Comparison of ENCODE assay signal across 15 mouse cellular contexts in the genomic region with DNA sequence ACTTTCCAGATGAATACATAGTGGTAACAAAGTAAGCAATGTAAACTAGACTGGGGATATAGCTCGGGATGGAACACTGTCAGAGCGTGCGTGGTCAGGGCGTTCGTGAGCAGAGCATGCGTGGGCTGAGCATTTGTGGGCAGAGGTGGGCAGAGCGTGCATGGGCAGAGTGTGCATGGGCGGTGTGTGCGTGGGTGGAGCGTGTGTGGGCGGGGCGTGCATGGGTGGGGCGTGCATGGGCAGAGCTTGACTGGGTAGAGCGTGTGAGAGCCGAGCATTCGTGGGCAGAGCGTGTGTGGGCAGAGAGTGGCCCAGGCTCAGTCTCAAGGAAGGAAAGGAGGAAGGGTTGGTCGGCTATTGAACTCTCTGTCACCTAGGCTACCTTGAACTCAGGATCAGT.
DNase-seq lines count a peak whose midpoint lies in the region; ATAC-seq and TF ChIP-seq lines count a peak whose summit lies in the region.
"Had no signal": no experiment of that assay in that cellular context is flagged by ENCODE, and none has a peak within 500 bp of the region (broad histone marks: within the 10 kb centered on the region; RNA-seq: fewer than 3 reads in every experiment).

No protein-coding gene starts in this region.

- no peak overlapping the region for H3K4me2 ChIP-seq in forebrain, embryonic 13.5 days
- no peak overlapping the region for H3K4me2 ChIP-seq in forebrain, postnatal 0 days (ENCODE audit: low read depth)
- H3K4me2 ChIP-seq in kidney, embryonic 16.5 days (replicated peaks; ENCODE audit: low read depth, low read length): no peak overlapping the region
- H3K4me2 ChIP-seq in stomach, embryonic 16.5 days (ENCODE audit: low read depth, low read length): no peak overlapping the region
- H3K4me2 ChIP-seq: hindbrain, embryonic 13.5 days had no signal

- TF ChIP-seq CTCF in forebrain, postnatal 0 days (IDR thresholded peaks at IDR 0.05; ENCODE audit: low read depth): no peak

- whole genome bisulfite sequencing in forebrain, embryonic 13.5 days: 95% methylated on average over 15 of the region's 18 CpGs
- WGBS in forebrain, postnatal 0 days: 96% methylated on average over 18 of the region's 18 CpGs
- WGBS in kidney, embryonic 16.5 days: 87% methylated on average over 18 of the region's 18 CpGs
- WGBS in stomach, embryonic 16.5 days: 89% methylated on average over 18 of the region's 18 CpGs

- H3K4me3 ChIP-seq in forebrain, embryonic 13.5 days: no peak overlapping the region
- H3K4me3 ChIP-seq in forebrain, postnatal 0 days (ENCODE audit: low read depth, low read length): no peak overlapping the region
- no peak overlapping the region for H3K4me3 ChIP-seq in kidney, embryonic 16.5 days (ENCODE audit: low read length)
- no peak overlapping the region for H3K4me3 ChIP-seq in stomach, embryonic 16.5 days (replicated peaks; ENCODE audit: low read length)
- H3K4me3 ChIP-seq: hindbrain, embryonic 13.5 days had no signal

- no peak for DNase-seq in forebrain, postnatal 0 days
- no peak for DNase-seq in kidney, adult 8-10 months
- peak; percentile 59 for DNase-seq in testis, postnatal 10 days (ENCODE audit: low spot score)
- DNase-seq in testis, postnatal 14 days (ENCODE audit: low spot score): no peak
- DNase-seq in thymus, postnatal 0 days (ENCODE audit: low spot score): no peak
- DNase-seq: cerebellum, adult 9-11 months; gastrocnemius, postnatal 25 days; kidney, adult 9 months; left cerebral cortex, postnatal 4 days; lung, adult 18-20 months had no signal

- H3K27me3 ChIP-seq in forebrain, embryonic 13.5 days: no peaks in the 10 kb centered on the region
- H3K27me3 ChIP-seq in forebrain, postnatal 0 days (ENCODE audit: insufficient read depth, low read length): no peaks in the 10 kb centered on the region
- no peaks in the 10 kb centered on the region for H3K27me3 ChIP-seq in kidney, embryonic 16.5 days (ENCODE audit: insufficient read depth, low read length)
- H3K27me3 ChIP-seq in stomach, embryonic 16.5 days (ENCODE audit: control insufficient read depth, insufficient read depth, low read length): no peaks in the 10 kb centered on the region
- H3K27me3 ChIP-seq: hindbrain, embryonic 13.5 days had no signal

- H3K9ac ChIP-seq in forebrain, embryonic 13.5 days: no peak overlapping the region
- H3K9ac ChIP-seq in forebrain, postnatal 0 days: no peak overlapping the region
- H3K9ac ChIP-seq in kidney, embryonic 16.5 days (replicated peaks; ENCODE audit: low read length): no peak overlapping the region
- H3K9ac ChIP-seq in stomach, embryonic 16.5 days (ENCODE audit: low read length): no peak overlapping the region
- H3K9ac ChIP-seq: hindbrain, embryonic 13.5 days had no signal

- peaks cover 17% of the 10 kb centered on the region for H3K36me3 ChIP-seq in forebrain, embryonic 13.5 days (ENCODE audit: poor library complexity, severe bottlenecking)
- H3K36me3 ChIP-seq in forebrain, postnatal 0 days (ENCODE audit: insufficient read depth): peaks cover 5% of the 10 kb centered on the region; the same call in 1 of the 2 replicates
- peaks cover 4% of the 10 kb centered on the region for H3K36me3 ChIP-seq in kidney, embryonic 16.5 days (ENCODE audit: insufficient read depth, low read length)
- H3K36me3 ChIP-seq in stomach, embryonic 16.5 days (ENCODE audit: control insufficient read depth, insufficient read depth, low read length): no peaks in the 10 kb centered on the region

- H3K9me3 ChIP-seq in forebrain, embryonic 13.5 days (replicated peaks): no peaks in the 10 kb centered on the region
- no peaks in the 10 kb centered on the region for H3K9me3 ChIP-seq in forebrain, postnatal 0 days (ENCODE audit: low read length)
- no peaks in the 10 kb centered on the region for H3K9me3 ChIP-seq in kidney, embryonic 16.5 days (ENCODE audit: low read length)
- H3K9me3 ChIP-seq in stomach, embryonic 16.5 days (replicated peaks; ENCODE audit: control insufficient read depth, low read length): no peaks in the 10 kb centered on the region
- H3K9me3 ChIP-seq: hindbrain, embryonic 13.5 days had no signal

- no peaks in the 10 kb centered on the region for H3K4me1 ChIP-seq in forebrain, embryonic 13.5 days
- no peaks in the 10 kb centered on the region for H3K4me1 ChIP-seq in forebrain, postnatal 0 days (ENCODE audit: insufficient read depth)
- H3K4me1 ChIP-seq in kidney, embryonic 16.5 days (ENCODE audit: insufficient read depth, low read length): peaks cover 15% of the 10 kb centered on the region; the same call in 1 of the 2 replicates
- no peaks in the 10 kb centered on the region for H3K4me1 ChIP-seq in stomach, embryonic 16.5 days (ENCODE audit: control insufficient read depth, insufficient read depth, low read length)
- H3K4me1 ChIP-seq: hindbrain, embryonic 13.5 days had no signal

- no peak overlapping the region for H3K27ac ChIP-seq in forebrain, embryonic 13.5 days
- H3K27ac ChIP-seq in forebrain, postnatal 0 days (ENCODE audit: low read depth, low read length): no peak overlapping the region
- H3K27ac ChIP-seq in kidney, embryonic 16.5 days (ENCODE audit: low read length): no peak overlapping the region
- H3K27ac ChIP-seq in stomach, embryonic 16.5 days (ENCODE audit: low read length): no peak overlapping the region
- H3K27ac ChIP-seq: hindbrain, embryonic 13.5 days; macrophage had no signal

- ATAC-seq in forebrain, embryonic 13.5 days: 0 out of 2 replicates have a peak, but pooled peaks have one; percentile 36
- ATAC-seq in forebrain, postnatal 0 days: no peak
- peak; percentile 69 for ATAC-seq in kidney, embryonic 16.5 days (ENCODE audit: low FRiP score, low TSS enrichment)
- 0 out of 2 replicates have a peak, but pooled peaks have one; percentile 37 for ATAC-seq in stomach, embryonic 16.5 days (ENCODE audit: insufficient read depth, low FRiP score)
